ENCODE assay signal across 7 mouse cellular contexts in genomic region chrX:159414130-159414828, GRCm38 (mm10). TPM values are rescaled to one million over a fixed set of nuclear protein-coding genes. Genes with fewer than 3 reads are reported as not detected.
DNase-seq lines count a peak whose midpoint lies in the region; ATAC-seq and TF ChIP-seq lines count a peak whose summit lies in the region.

Gene Map7d2 (plus strand): TSS chrX:159414572.

- peaks cover 44% of the 10 kb centered on the region for H3K27me3 ChIP-seq in hindbrain, embryonic 10.5 days (ENCODE audit: insufficient read depth, poor library complexity, severe bottlenecking)
- H3K27me3 ChIP-seq in midbrain, embryonic 16.5 days (ENCODE audit: control insufficient read depth, insufficient read depth, low read depth, low read length), result no peaks in the 10 kb centered on the region

- in situ Hi-C loops in ES-E14 (cut with MboI; ENCODE audit: low sequenced_read_pairs in 2 of 2, unreplicated experiment in 2 of 2), result no loop called here

- H3K9ac ChIP-seq in ES-E14 (ENCODE audit: insufficient read depth, low read depth, low read length, poor library complexity, severe bottlenecking), result peak within 1 kb of the TSS; percentile 80
- peak within 1 kb of the TSS; percentile 71 for H3K9ac ChIP-seq in midbrain, embryonic 16.5 days (ENCODE audit: low read depth, low read length)

- no peaks in the 10 kb centered on the region for H3K9me3 ChIP-seq in ES-E14 (ENCODE audit: control insufficient read depth, insufficient read depth, low read depth, low read length)
- no peaks in the 10 kb centered on the region for H3K9me3 ChIP-seq in hindbrain, embryonic 10.5 days
- H3K9me3 ChIP-seq in midbrain, embryonic 16.5 days (replicated peaks; ENCODE audit: control insufficient read depth, low read length, poor library complexity, severe bottlenecking), result no peaks in the 10 kb centered on the region

- H3K4me1 ChIP-seq in ES-E14 (ENCODE audit: control insufficient read depth in 2 of 2, insufficient read depth in 2 of 2, low read length in 2 of 2, poor library complexity in 1 of 2), result no peaks in the 10 kb centered on the region
- peaks cover 6% of the 10 kb centered on the region; the same call in 1 of the 2 replicates for H3K4me1 ChIP-seq in hindbrain, embryonic 10.5 days (replicated peaks)
- H3K4me1 ChIP-seq in midbrain, embryonic 16.5 days (ENCODE audit: control insufficient read depth, insufficient read depth, low read length), result no peaks in the 10 kb centered on the region

- 27% methylated on average over 79 of the region's 83 CpGs for WGBS in hindbrain, embryonic 10.5 days
- WGBS in midbrain, embryonic 16.5 days, result 15% methylated on average over 45 of the region's 83 CpGs

- H3K4me3 ChIP-seq in ES-E14 (ENCODE audit: insufficient read depth in 1 of 2, low read depth in 1 of 2, low read length in 2 of 2, poor library complexity in 1 of 2, severe bottlenecking in 1 of 2), result peak within 1 kb of the TSS; percentile 85 to 88
- H3K4me3 ChIP-seq in hindbrain, embryonic 10.5 days, result peak within 1 kb of the TSS; percentile 67
- peak within 1 kb of the TSS; percentile 67 for H3K4me3 ChIP-seq in midbrain, embryonic 16.5 days (ENCODE audit: low read depth, low read length)

- DNase-seq in ES-E14 (ENCODE audit: low read depth, low spot score), result peak; percentile 35
- peak; percentile 38 for DNase-seq in embryo, embryonic 10 days (ENCODE audit: low spot score)
- DNase-seq in hindbrain, embryonic 10.5 days (ENCODE audit: low spot score), result peak; percentile 45
- DNase-seq in left cerebral cortex, postnatal 14 days (ENCODE audit: low spot score in 2 of 2), result peak; percentile 44 to 59
- peak; percentile 59 for DNase-seq in testis, postnatal 14 days (ENCODE audit: low spot score)

- no peak within 1 kb of the TSS for H3K27ac ChIP-seq in ES-E14 (ENCODE audit: insufficient read depth, low read depth, low read length, poor library complexity, severe bottlenecking)
- H3K27ac ChIP-seq in hindbrain, embryonic 10.5 days, result peak within 1 kb of the TSS; percentile 66; the same call in 1 of the 2 replicates
- peak within 1 kb of the TSS; percentile 73 for H3K27ac ChIP-seq in midbrain, embryonic 16.5 days (ENCODE audit: low read length)

- H3K4me2 ChIP-seq in midbrain, embryonic 16.5 days (ENCODE audit: low read length), result peak within 1 kb of the TSS; percentile 64

- no peaks in the 10 kb centered on the region for H3K36me3 ChIP-seq in ES-E14 (ENCODE audit: control insufficient read depth, insufficient read depth, low read length, poor library complexity, severe bottlenecking)
- no peaks in the 10 kb centered on the region for H3K36me3 ChIP-seq in hindbrain, embryonic 10.5 days
- no peaks in the 10 kb centered on the region for H3K36me3 ChIP-seq in midbrain, embryonic 16.5 days (ENCODE audit: control insufficient read depth, insufficient read depth, low read length)

- intact Hi-C loops in left cerebral cortex, postnatal 14 days (cut with DNase I), result no loop called here

- peak; percentile 27 for ATAC-seq in CD4-positive, CD25-positive, alpha-beta regulatory T cell, adult 4 months
- peak; percentile 96 for ATAC-seq in midbrain, embryonic 16.5 days

TF ChIP-seq in ES-E14, 5 proteins besides CTCF, POLR2A, EP300 and RAD21:
- TF ChIP-seq ZC3H11A (IDR thresholded peaks at IDR 0.05; ENCODE audit: borderline replicate concordance, low read depth, low read length) (no peak), CHD2 (IDR thresholded peaks at IDR 0.05; ENCODE audit: low read depth, low read length) (no peak), MAFK (IDR thresholded peaks at IDR 0.05; ENCODE audit: insufficient read depth, low read depth, low read length) (no peak), HCFC1 (IDR thresholded peaks at IDR 0.05; ENCODE audit: borderline replicate concordance, insufficient read depth, low read length) (no peak)
TF ChIP-seq in ES-E14: peak in this region for 0.

RNA-seq across cellular contexts. Expression of gene Map7d2, which starts in this region (rescaled TPM):
- not detected for polyA plus RNA-seq in CD4-positive, CD25-positive, alpha-beta regulatory T cell, adult 4 months (2017; shearing (Covaris generic))
- total RNA-seq in ES-E14 (2012; rRNA removed), result 4.0 and 6.0 TPM in 2 replicates
- polyA plus RNA-seq in hindbrain, embryonic 10.5 days (2016; fragmentation: Nextera tagmentation; extraction: Ambion mirVana), result 11.2 and 12.8 TPM in 2 replicates
- 10 to 100 TPM; 91.2 to 96.2 TPM for total RNA-seq in left cerebral cortex, postnatal 14 days (2021)
- polyA plus RNA-seq in midbrain, embryonic 16.5 days (2015; fragmentation: Nextera tagmentation; extraction: Ambion mirVana), result 42.8 and 44.8 TPM in 2 replicates

Comparison
In these comparisons a context has a peak if more than half of its experiments do, and no peak if none do; other contexts are left out.
1. RNA of gene Map7d2 (total RNA-seq): 91.2 to 96.2 TPM in left cerebral cortex, postnatal 14 days; 4.0 to 6.0 TPM in ES-E14; every median in the first group is over 10 times any median in the second.
2. RNA of gene Map7d2 (polyA plus RNA-seq): 42.8 to 44.8 TPM in midbrain, embryonic 16.5 days and 11.2 to 12.8 TPM in hindbrain, embryonic 10.5 days; not detected in CD4-positive, CD25-positive, alpha-beta regulatory T cell, adult 4 months; every median in the first group is over 10 times any median in the second.
3. Peak in ATAC-seq in CD4-positive, CD25-positive, alpha-beta regulatory T cell, adult 4 months; RNA of the gene not detected or under 1 TPM.
4. Peak in every context shown above with its lines, with median percentiles within 50 percentile points of each other: DNase-seq and H3K4me3 ChIP-seq.